Mouse (Mus musculus) hindbrain, embryonic 14.5 days (tissue): Measurements from ENCODE around the gene Nkd2. TPM values are rescaled to one million over a fixed set of nuclear protein-coding genes. Genes with fewer than 3 reads are reported as not detected.

Source experiments
- ATAC-seq: fragments of 200-750 bp; cut with Nextera tagmentation; 2 replicates; pipeline ENCODE4 v1.8.0; 2017; ENCODE audit warnings: moderate number of reproducible peaks, mild to moderate bottlenecking, moderate TSS enrichment, moderate library complexity; ENCODE audit not compliant: low FRiP score
- DNase-seq: peaks from one replicate; pipeline ENCODE4 v3.0.0-alpha.2; 2015; ENCODE audit warnings: low spot score
- H3K27ac ChIP-seq: fragments of 300-500 bp; sonication (generic); 2 replicates; pipeline ENCODE4 v1.5.1; 2014; ENCODE audit warnings: mild to moderate bottlenecking, moderate library complexity
- H3K27me3 ChIP-seq: fragments of 300-500 bp; sonication (generic); 2 replicates; pipeline ENCODE4 v1.6.1; 2014; ENCODE audit warnings: mild to moderate bottlenecking, low read length, mixed read lengths; ENCODE audit not compliant: control insufficient read depth, insufficient read depth
- H3K36me3 ChIP-seq: fragments of 300-500 bp; sonication (generic); replicated peaks from 2 replicates; pipeline ENCODE4 v1.6.1; 2014; ENCODE audit not compliant: control insufficient read depth, insufficient read depth
- H3K4me1 ChIP-seq: fragments of 300-500 bp; sonication (generic); replicated peaks from 2 replicates; pipeline ENCODE4 v1.6.1; 2014; ENCODE audit warnings: antibody characterized with exemption, low read length, mixed read lengths; ENCODE audit not compliant: control insufficient read depth, insufficient read depth
- H3K4me2 ChIP-seq: fragments of 300-500 bp; sonication (generic); replicated peaks from 2 replicates; pipeline ENCODE4 v1.6.1; 2014; ENCODE audit warnings: mild to moderate bottlenecking, moderate library complexity
- H3K4me3 ChIP-seq: fragments of 300-500 bp; sonication (generic); replicated peaks from 2 replicates; pipeline ENCODE4 v1.5.1; 2014; ENCODE audit warnings: mild to moderate bottlenecking, low read length
- H3K9ac ChIP-seq: fragments of 300-500 bp; sonication (generic); 2 replicates; pipeline ENCODE4 v1.6.1; 2014
- H3K9me3 ChIP-seq: fragments of 300-500 bp; sonication (generic); 2 replicates; pipeline ENCODE4 v1.6.1; 2016; ENCODE audit warnings: low read length; ENCODE audit not compliant: control insufficient read depth
- WGBS: fragments of 180-500 bp; shearing (Covaris S2); extraction: QIAGEN DNeasy Blood & Tissue Kit; methylation state at CpG from one replicate; pipeline ENCODE4 v1.1.7; 2014; 5-methylcytosine and 5-hydroxymethylcytosine counted together
- polyA plus RNA-seq: library from polyadenylated mRNA; unstranded; fragments of >200 nt; fragmentation: Nextera tagmentation; extraction: Ambion mirVana; gene quantifications from 2 replicates; pipeline ENCODE4 v1.2.1, GENCODE M21; 2014

Gene Nkd2
- polyA plus RNA-seq = 13.2 and 13.3 TPM in 2 replicates

GRCm38 (mm10) chr13:73847465-73847836, at the start of gene Nkd2:
Gene Nkd2, minus strand, starts transcription at chr13:73847631.
- Histone ChIP-seq H3K9ac (peak within 1 kb of the TSS; percentile 65), H3K27ac (no peak within 1 kb of the TSS), H3K4me1 (no peaks in the 10 kb centered on the region), H3K36me3 (no peaks in the 10 kb centered on the region), H3K4me3 (peak within 1 kb of the TSS; percentile 54), H3K4me2 (peak within 1 kb of the TSS; percentile 67), H3K27me3 (peaks cover 19% of the 10 kb centered on the region), H3K9me3 (no peaks in the 10 kb centered on the region)
- WGBS = 1% methylated on average over 38 of the region's 38 CpGs
- DNase-seq (peak; percentile 88), ATAC-seq (peak; percentile 88)

- H3K4me1 ChIP-seq = no peaks in the 10 kb centered on the region
- H3K27me3 ChIP-seq = no peaks in the 10 kb centered on the region
- no peak overlapping the region for H3K27ac ChIP-seq
- ATAC-seq (no peak), DNase-seq (no peak)
- H3K36me3 ChIP-seq = no peaks in the 10 kb centered on the region
- H3K9me3 ChIP-seq = no peaks in the 10 kb centered on the region
- no peak overlapping the region for H3K4me2 ChIP-seq
- no peak overlapping the region for H3K4me3 ChIP-seq
- no peak overlapping the region for H3K9ac ChIP-seq
- WGBS = 58% methylated on average over 6 of the region's 6 CpGs
Measured at GRCm38 (mm10) chr13:73892493-73893178, 45.2 kb upstream of the Nkd2 start.

GRCm38 (mm10) chr13:73887415-73887874, 40.0 kb upstream of the Nkd2 start:
- no peaks in the 10 kb centered on the region for H3K9me3 ChIP-seq
- ATAC-seq = no peak
- no peaks in the 10 kb centered on the region for H3K36me3 ChIP-seq
- no peak overlapping the region for H3K27ac ChIP-seq
- no peaks in the 10 kb centered on the region for H3K27me3 ChIP-seq
- 77% methylated on average over 4 of the region's 4 CpGs for WGBS
- no peaks in the 10 kb centered on the region for H3K4me1 ChIP-seq
- H3K4me2 ChIP-seq = no peak overlapping the region
- no peak overlapping the region for H3K4me3 ChIP-seq
- no peak overlapping the region for H3K9ac ChIP-seq
- DNase-seq = no peak

- H3K9ac ChIP-seq = no peak overlapping the region
- H3K4me3 ChIP-seq = no peak overlapping the region
- H3K4me1 ChIP-seq = no peaks in the 10 kb centered on the region
- no peak overlapping the region for H3K4me2 ChIP-seq
- H3K9me3 ChIP-seq = no peaks in the 10 kb centered on the region
- ATAC-seq (no peak), DNase-seq (no peak)
- H3K36me3 ChIP-seq = no peaks in the 10 kb centered on the region
- 76% methylated on average over 5 of the region's 5 CpGs for WGBS
- H3K27ac ChIP-seq = no peak overlapping the region
- H3K27me3 ChIP-seq = no peaks in the 10 kb centered on the region
Measured at GRCm38 (mm10) chr13:73886601-73887000, 39.2 kb upstream of the Nkd2 start.

GRCm38 (mm10) chr13:73886066-73886465, 38.6 kb upstream of the Nkd2 start:
- Histone ChIP-seq H3K4me2 (no peak overlapping the region), H3K4me1 (no peaks in the 10 kb centered on the region), H3K9ac (no peak overlapping the region), H3K4me3 (no peak overlapping the region), H3K36me3 (no peaks in the 10 kb centered on the region), H3K9me3 (no peaks in the 10 kb centered on the region), H3K27ac (no peak overlapping the region), H3K27me3 (no peaks in the 10 kb centered on the region)
- ATAC-seq (no peak), DNase-seq (no peak)
- WGBS = 79% methylated on average over 4 of the region's 4 CpGs

GRCm38 (mm10) chr13:73885656-73886055, 38.2 kb upstream of the Nkd2 start:
- WGBS = 82% methylated on average over 4 of the region's 4 CpGs

GRCm38 (mm10) chr13:73881347-73881746, 33.9 kb upstream of the Nkd2 start:
- 83% methylated on average over 8 of the region's 8 CpGs for WGBS
- Histone ChIP-seq H3K27me3 (no peaks in the 10 kb centered on the region), H3K4me3 (no peak overlapping the region), H3K27ac (no peak overlapping the region), H3K9me3 (no peaks in the 10 kb centered on the region), H3K4me1 (no peaks in the 10 kb centered on the region), H3K9ac (no peak overlapping the region), H3K36me3 (no peaks in the 10 kb centered on the region), H3K4me2 (no peak overlapping the region)
- DNase-seq = no peak
- ATAC-seq = no peak

More at GRCm38 (mm10) chr13:73885656-73886055, 38.2 kb upstream of the Nkd2 start:
- no peak overlapping the region for H3K27ac ChIP-seq
- no peaks in the 10 kb centered on the region for H3K9me3 ChIP-seq
- no peaks in the 10 kb centered on the region for H3K36me3 ChIP-seq
- no peaks in the 10 kb centered on the region for H3K27me3 ChIP-seq
- DNase-seq (no peak), ATAC-seq (no peak)
- no peak overlapping the region for H3K9ac ChIP-seq
- no peak overlapping the region for H3K4me3 ChIP-seq
- H3K4me2 ChIP-seq = no peak overlapping the region
- no peaks in the 10 kb centered on the region for H3K4me1 ChIP-seq

- no peaks in the 10 kb centered on the region for H3K4me1 ChIP-seq
- DNase-seq = no peak
- H3K27me3 ChIP-seq = no peaks in the 10 kb centered on the region
- H3K9me3 ChIP-seq = no peaks in the 10 kb centered on the region
- no peak overlapping the region for H3K27ac ChIP-seq
- H3K9ac ChIP-seq = no peak overlapping the region
- WGBS = 85% methylated on average over 5 of the region's 5 CpGs
- no peaks in the 10 kb centered on the region for H3K36me3 ChIP-seq
- H3K4me3 ChIP-seq = no peak overlapping the region
- no peak for ATAC-seq
- H3K4me2 ChIP-seq = no peak overlapping the region
Measured at GRCm38 (mm10) chr13:73879824-73880223, 32.4 kb upstream of the Nkd2 start.

GRCm38 (mm10) chr13:73872159-73872558, 24.7 kb upstream of the Nkd2 start:
- Histone ChIP-seq H3K4me3 (no peak overlapping the region), H3K36me3 (no peaks in the 10 kb centered on the region), H3K27me3 (no peaks in the 10 kb centered on the region), H3K9me3 (no peaks in the 10 kb centered on the region), H3K27ac (no peak overlapping the region), H3K9ac (no peak overlapping the region), H3K4me2 (no peak overlapping the region), H3K4me1 (no peaks in the 10 kb centered on the region)
- ATAC-seq = no peak
- 67% methylated on average over 2 of the region's 2 CpGs for WGBS
- no peak for DNase-seq
